Comparison of ENCODE assay signal across 9 mouse cellular contexts in the genomic region with DNA sequence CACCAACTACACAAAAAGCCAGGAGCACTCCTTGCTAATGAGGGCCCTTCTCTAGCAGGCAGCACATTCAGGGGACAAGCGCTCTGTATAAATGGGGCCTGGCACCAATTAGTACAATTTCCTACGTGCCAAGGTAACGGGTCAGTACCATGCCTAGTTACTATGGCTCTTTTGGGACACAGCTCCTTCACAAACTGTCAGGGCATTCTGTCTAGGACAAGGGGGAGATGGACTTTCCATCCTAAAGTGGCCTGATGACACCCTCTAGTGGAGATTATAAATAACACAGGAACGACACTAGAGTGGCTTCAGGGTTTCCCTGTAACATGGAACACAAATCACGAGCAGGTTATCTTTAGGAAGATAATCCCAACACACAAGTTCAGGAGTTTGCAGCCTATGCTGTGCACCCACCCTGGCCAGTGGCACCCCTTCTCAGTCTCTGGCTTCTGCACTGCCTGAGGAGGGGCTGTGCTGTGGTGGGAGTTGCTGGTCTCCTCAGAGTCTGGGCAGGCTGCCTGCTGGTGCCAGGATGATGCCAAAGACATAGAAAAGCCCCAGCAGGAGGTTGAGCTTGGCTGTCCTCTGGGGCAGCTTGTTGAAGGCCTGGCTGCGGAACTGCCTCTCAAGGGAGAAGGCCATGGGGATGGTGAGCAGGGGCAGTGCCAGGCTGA. TPM values are rescaled to one million over a fixed set of nuclear protein-coding genes. Genes with fewer than 3 reads are reported as not detected.
A peak's percentile ranks its signal among the peaks of the same experiment; 100 is the strongest.
DNase-seq lines count a peak whose midpoint lies in the region; ATAC-seq and TF ChIP-seq lines count a peak whose summit lies in the region.
"Had no signal": no experiment of that assay in that cellular context is flagged by ENCODE, and none has a peak within 500 bp of the region (broad histone marks: within the 10 kb centered on the region; RNA-seq: fewer than 3 reads in every experiment).

No protein-coding gene starts in this region.

- DNase-seq in cerebellum, adult 18-20 months, result peak; percentile 41 to 46
- peak; percentile 29 to 41 for DNase-seq in frontal cortex, postnatal 25 days (ENCODE audit: low spot score in 2 of 2)
- DNase-seq in gastrocnemius, postnatal 4 days (ENCODE audit: low spot score in 2 of 2), result no peak
- DNase-seq in heart, embryonic 10.5 days (ENCODE audit: low spot score), result no peak
- no peak for DNase-seq in heart, adult 9 months (ENCODE audit: low spot score in 2 of 2)

- H3K9ac ChIP-seq in intestine, postnatal 0 days (ENCODE audit: low read depth, low read length), result no peak overlapping the region
- H3K9ac ChIP-seq in intestine, embryonic 16.5 days (ENCODE audit: low read depth, low read length), result no peak overlapping the region

- TF ChIP-seq CTCF in intestine, postnatal 0 days (IDR thresholded peaks at IDR 0.05; ENCODE audit: low read depth), result peak; percentile 67

- H3K27me3 ChIP-seq in intestine, postnatal 0 days (replicated peaks; ENCODE audit: control insufficient read depth, insufficient read depth, low read length), result no peaks in the 10 kb centered on the region
- no peaks in the 10 kb centered on the region for H3K27me3 ChIP-seq in intestine, embryonic 16.5 days (replicated peaks; ENCODE audit: control insufficient read depth, insufficient read depth, low read length)
- no peaks in the 10 kb centered on the region for H3K27me3 ChIP-seq in heart, embryonic 10.5 days (ENCODE audit: insufficient read depth, poor library complexity, severe bottlenecking)

- H3K36me3 ChIP-seq in intestine, postnatal 0 days (ENCODE audit: control insufficient read depth, insufficient read depth), result peaks cover 16% of the 10 kb centered on the region
- peaks cover 13% of the 10 kb centered on the region for H3K36me3 ChIP-seq in intestine, embryonic 16.5 days (ENCODE audit: control insufficient read depth, insufficient read depth, low read length)
- H3K36me3 ChIP-seq in heart, embryonic 10.5 days, result peaks cover 46% of the 10 kb centered on the region

- H3K27ac ChIP-seq in intestine, postnatal 0 days (ENCODE audit: low read depth, low read length), result no peak overlapping the region
- no peak overlapping the region for H3K27ac ChIP-seq in intestine, embryonic 16.5 days (ENCODE audit: low read length)
- H3K27ac ChIP-seq in heart, embryonic 10.5 days, result no peak overlapping the region

- no peak overlapping the region for H3K4me3 ChIP-seq in intestine, postnatal 0 days (ENCODE audit: low read depth, low read length)
- no peak overlapping the region for H3K4me3 ChIP-seq in intestine, embryonic 16.5 days (ENCODE audit: low read length)
- no peak overlapping the region for H3K4me3 ChIP-seq in heart, embryonic 10.5 days

- WGBS in intestine, postnatal 0 days, result 73% methylated on average over 6 of the region's 6 CpGs
- 68% methylated on average over 6 of the region's 6 CpGs for WGBS in intestine, embryonic 16.5 days
- WGBS in heart, embryonic 10.5 days, result 68% methylated on average over 6 of the region's 6 CpGs

- H3K9me3 ChIP-seq in intestine, postnatal 0 days (ENCODE audit: control insufficient read depth), result no peaks in the 10 kb centered on the region
- no peaks in the 10 kb centered on the region for H3K9me3 ChIP-seq in intestine, embryonic 16.5 days (ENCODE audit: control insufficient read depth, low read length)
- H3K9me3 ChIP-seq in heart, embryonic 10.5 days, result no peaks in the 10 kb centered on the region
- H3K9me3 ChIP-seq: G1E had no signal

- no peak for ATAC-seq in intestine, postnatal 0 days
- no peak for ATAC-seq in intestine, embryonic 16.5 days
- peak; percentile 69 for ATAC-seq in megakaryocyte-erythroid progenitor cell, adult 5-6 weeks (replicated peaks; ENCODE audit: low FRiP score, low TSS enrichment, poor library complexity, severe bottlenecking)

- 0 out of 2 replicates have a peak, but pooled peaks cover 2% of the 10 kb centered on the region for H3K4me1 ChIP-seq in intestine, postnatal 0 days (replicated peaks; ENCODE audit: control insufficient read depth, insufficient read depth, low read length)
- H3K4me1 ChIP-seq in intestine, embryonic 16.5 days (ENCODE audit: control insufficient read depth, insufficient read depth, low read length), result no peaks in the 10 kb centered on the region
- H3K4me1 ChIP-seq in heart, embryonic 10.5 days, result peaks cover 11% of the 10 kb centered on the region; the same call in 1 of the 2 replicates

- H3K4me2 ChIP-seq in intestine, postnatal 0 days (replicated peaks; ENCODE audit: low read depth), result no peak overlapping the region
- H3K4me2 ChIP-seq in intestine, embryonic 16.5 days (ENCODE audit: low read depth, low read length), result no peak overlapping the region

RNA-seq across cellular contexts. Expression of a gene that starts 8.8 kb away (rescaled TPM):
- 9.4 and 9.9 TPM in 2 replicates for polyA plus RNA-seq in intestine, postnatal 0 days (2015; fragmentation: Nextera tagmentation; extraction: Ambion mirVana)
- polyA plus RNA-seq in intestine, embryonic 16.5 days (2015; fragmentation: Nextera tagmentation; extraction: Ambion mirVana), result 23.6 and 24.6 TPM in 2 replicates
- 14.9 and 21.7 TPM in 2 replicates for total RNA-seq in megakaryocyte-erythroid progenitor cell, adult 5-6 weeks (2014; fragmentation: Nextera tagmentation)
- 10.1 and 12.9 TPM in 2 replicates for total RNA-seq in megakaryocyte-erythroid progenitor cell, adult 5-6 weeks (2017)
- total RNA-seq in gastrocnemius, postnatal 4 days (2021), result 10 to 100 TPM in 1 of 2 experiments, 1 to 10 TPM in 1; 9.7 to 11.0 TPM
- 24.7 and 26.9 TPM in 2 replicates for polyA plus RNA-seq in heart, embryonic 10.5 days (2016; fragmentation: Nextera tagmentation; extraction: Ambion mirVana)

RNA-seq across cellular contexts. Expression of a gene that starts 12.6 kb away (rescaled TPM):
- polyA plus RNA-seq in intestine, postnatal 0 days (2015; fragmentation: Nextera tagmentation; extraction: Ambion mirVana), result 12.7 and 14.3 TPM in 2 replicates
- 9.2 and 10.9 TPM in 2 replicates for polyA plus RNA-seq in intestine, embryonic 16.5 days (2015; fragmentation: Nextera tagmentation; extraction: Ambion mirVana)
- 26.5 and 27.9 TPM in 2 replicates for total RNA-seq in megakaryocyte-erythroid progenitor cell, adult 5-6 weeks (2014; fragmentation: Nextera tagmentation)
- 9.1 and 12.2 TPM in 2 replicates for total RNA-seq in megakaryocyte-erythroid progenitor cell, adult 5-6 weeks (2017)
- total RNA-seq in gastrocnemius, postnatal 4 days (2021), result 10 to 100 TPM; 39.3 to 42.0 TPM
- 17.3 and 19.9 TPM in 2 replicates for polyA plus RNA-seq in heart, embryonic 10.5 days (2016; fragmentation: Nextera tagmentation; extraction: Ambion mirVana)

Comparison
In these comparisons a context has a peak if more than half of its experiments do, and no peak if none do; other contexts are left out.
1. DNase-seq: peak in cerebellum, adult 18-20 months (2 of 2) and frontal cortex, postnatal 25 days (2 of 2); none in gastrocnemius, postnatal 4 days (0 of 2), heart, embryonic 10.5 days (single experiment) and heart, adult 9 months (0 of 2).